In genomic region chr11:84344522-84345236, GRCm38 (mm10) we compare ENCODE assay signal across 19 mouse cellular contexts.
A peak's percentile ranks its signal among the peaks of the same experiment; 100 is the strongest.
DNase-seq lines count a peak whose midpoint lies in the region; ATAC-seq lines count a peak whose summit lies in the region.
"Had no signal": no experiment of that assay in that cellular context is flagged by ENCODE, and none has a peak within 500 bp of the region (broad histone marks: within the 10 kb centered on the region; RNA-seq: fewer than 3 reads in every experiment).

No protein-coding gene starts in this region.

- 0 out of 2 replicates have a peak, but pooled peaks cover 8% of the 10 kb centered on the region for H3K36me3 ChIP-seq in forebrain, embryonic 12.5 days (replicated peaks)
- no peaks in the 10 kb centered on the region for H3K36me3 ChIP-seq in forebrain, embryonic 11.5 days (ENCODE audit: control insufficient read depth, insufficient read depth, low read length)
- 0 out of 2 replicates have a peak, but pooled peaks cover 2% of the 10 kb centered on the region for H3K36me3 ChIP-seq in heart, embryonic 14.5 days (ENCODE audit: control insufficient read depth, insufficient read depth, low read length)
- peaks cover 6% of the 10 kb centered on the region; the same call in 1 of the 2 replicates for H3K36me3 ChIP-seq in midbrain, embryonic 14.5 days (ENCODE audit: control insufficient read depth, insufficient read depth, low read length)
- H3K36me3 ChIP-seq in midbrain, embryonic 10.5 days: peaks cover 10% of the 10 kb centered on the region
- H3K36me3 ChIP-seq: hindbrain, embryonic 15.5 days; neural tube, embryonic 15.5 days had no signal

- no peak overlapping the region for H3K9ac ChIP-seq in forebrain, embryonic 12.5 days
- H3K9ac ChIP-seq in forebrain, embryonic 11.5 days (ENCODE audit: low read length): no peak overlapping the region
- H3K9ac ChIP-seq in heart, embryonic 14.5 days (ENCODE audit: low read length): 0 out of 2 replicates have a peak overlapping the region, but pooled peaks have one; percentile 25
- H3K9ac ChIP-seq in midbrain, embryonic 14.5 days (replicated peaks; ENCODE audit: low read length): no peak overlapping the region
- H3K9ac ChIP-seq: hindbrain, embryonic 15.5 days; liver, postnatal 0 days; neural tube, embryonic 15.5 days had no signal

- H3K4me2 ChIP-seq in forebrain, embryonic 12.5 days: no peak overlapping the region
- H3K4me2 ChIP-seq in forebrain, embryonic 11.5 days (ENCODE audit: low read depth, low read length, severe bottlenecking): no peak overlapping the region
- peak overlapping the region; percentile 47 for H3K4me2 ChIP-seq in heart, embryonic 14.5 days (ENCODE audit: low read length)
- H3K4me2 ChIP-seq in midbrain, embryonic 14.5 days (ENCODE audit: low read length): no peak overlapping the region
- H3K4me2 ChIP-seq: hindbrain, embryonic 15.5 days; neural tube, embryonic 15.5 days had no signal

- WGBS in forebrain, embryonic 12.5 days: 87% methylated on average over 6 of the region's 6 CpGs
- 84% methylated on average over 6 of the region's 6 CpGs for WGBS in forebrain, embryonic 11.5 days
- WGBS in heart, embryonic 14.5 days: 27% methylated on average over 6 of the region's 6 CpGs
- 78% methylated on average over 6 of the region's 6 CpGs for WGBS in midbrain, embryonic 14.5 days
- 85% methylated on average over 6 of the region's 6 CpGs for WGBS in midbrain, embryonic 10.5 days

- H3K27ac ChIP-seq in forebrain, embryonic 12.5 days: peak overlapping the region; percentile 6; the same call in 1 of the 2 replicates
- H3K27ac ChIP-seq in forebrain, embryonic 11.5 days (ENCODE audit: low read depth, low read length): no peak overlapping the region
- peak overlapping the region; percentile 54 to 80 for H3K27ac ChIP-seq in heart, embryonic 14.5 days (replicated peaks in 1 of 2; ENCODE audit: control insufficient read depth in 1 of 2, insufficient read depth in 1 of 2, low read depth in 2 of 2, low read length in 2 of 2)
- H3K27ac ChIP-seq in midbrain, embryonic 14.5 days (replicated peaks; ENCODE audit: low read depth, low read length): no peak overlapping the region
- no peak overlapping the region for H3K27ac ChIP-seq in midbrain, embryonic 10.5 days (replicated peaks)
- H3K27ac ChIP-seq: hindbrain, embryonic 15.5 days; neural tube, embryonic 15.5 days had no signal

- no peaks in the 10 kb centered on the region for H3K9me3 ChIP-seq in forebrain, embryonic 12.5 days
- H3K9me3 ChIP-seq in forebrain, embryonic 11.5 days (ENCODE audit: control insufficient read depth, low read length): no peaks in the 10 kb centered on the region
- H3K9me3 ChIP-seq in heart, embryonic 14.5 days (ENCODE audit: control insufficient read depth, low read length): no peaks in the 10 kb centered on the region
- H3K9me3 ChIP-seq in midbrain, embryonic 14.5 days (ENCODE audit: control insufficient read depth, low read length): no peaks in the 10 kb centered on the region
- H3K9me3 ChIP-seq in midbrain, embryonic 10.5 days (replicated peaks): no peaks in the 10 kb centered on the region
- H3K9me3 ChIP-seq: hindbrain, embryonic 15.5 days; megakaryocyte, embryonic 14.5 days; neural tube, embryonic 15.5 days had no signal

- peaks cover 16% of the 10 kb centered on the region for H3K4me1 ChIP-seq in forebrain, embryonic 12.5 days
- peaks cover 6% of the 10 kb centered on the region; the same call in 1 of the 2 replicates for H3K4me1 ChIP-seq in forebrain, embryonic 11.5 days (replicated peaks; ENCODE audit: control insufficient read depth, insufficient read depth, low read length)
- peaks cover 3 to 15% of the 10 kb centered on the region in 2 experiments; a peak in 3 of 4 replicates for H3K4me1 ChIP-seq in heart, embryonic 14.5 days (ENCODE audit: control insufficient read depth in 2 of 2, insufficient read depth in 2 of 2, low read length in 2 of 2)
- H3K4me1 ChIP-seq in midbrain, embryonic 14.5 days (ENCODE audit: control insufficient read depth, insufficient read depth, low read length): peaks cover 20% of the 10 kb centered on the region
- H3K4me1 ChIP-seq in midbrain, embryonic 10.5 days: peaks cover 12% of the 10 kb centered on the region

- no peak for ATAC-seq in forebrain, embryonic 12.5 days (ENCODE audit: low FRiP score)
- ATAC-seq in forebrain, embryonic 11.5 days (replicated peaks; ENCODE audit: low FRiP score): no peak
- ATAC-seq in heart, embryonic 14.5 days (ENCODE audit: insufficient number of reproducible peaks, insufficient read depth, low FRiP score, low read depth): no peak
- ATAC-seq in midbrain, embryonic 14.5 days (ENCODE audit: low FRiP score, low TSS enrichment): no peak
- ATAC-seq: intestine, postnatal 0 days; liver, postnatal 0 days had no signal

- no peak overlapping the region for H3K4me3 ChIP-seq in forebrain, embryonic 12.5 days (replicated peaks)
- H3K4me3 ChIP-seq in forebrain, embryonic 11.5 days (ENCODE audit: low read depth, low read length): no peak overlapping the region
- no peak overlapping the region for H3K4me3 ChIP-seq in heart, embryonic 14.5 days (ENCODE audit: control insufficient read depth in 1 of 2, insufficient read depth in 1 of 2, low read depth in 1 of 2, low read length in 2 of 2)
- no peak overlapping the region for H3K4me3 ChIP-seq in midbrain, embryonic 14.5 days (replicated peaks; ENCODE audit: low read depth, low read length)
- no peak overlapping the region for H3K4me3 ChIP-seq in midbrain, embryonic 10.5 days
- H3K4me3 ChIP-seq: hindbrain, embryonic 15.5 days; megakaryocyte, embryonic 14.5 days; neural tube, embryonic 15.5 days had no signal

- DNase-seq in forebrain, embryonic 11.5 days (ENCODE audit: low spot score): no peak
- no peak for DNase-seq in heart, adult 9 months (ENCODE audit: low spot score in 2 of 2)
- peak; percentile 35 for DNase-seq in midbrain, embryonic 14.5 days
- DNase-seq in midbrain, embryonic 10.5 days (ENCODE audit: low spot score): no peak
- DNase-seq in skeletal muscle tissue, adult 2 months (ENCODE audit: low read depth, low spot score): peak; percentile 2
- DNase-seq in c-Kit-positive CD71-positive TER-119-positive erythroid progenitor cells, embryonic 14.5 days (ENCODE audit: low spot score): no peak
- DNase-seq: cerebellum, postnatal 10 days; embryo, embryonic 11 days; gastrocnemius, postnatal 10 days; liver; liver, postnatal 0 days; lung, postnatal 14 days; thymus, postnatal 4 days had no signal

- H3K27me3 ChIP-seq in forebrain, embryonic 12.5 days: no peaks in the 10 kb centered on the region
- H3K27me3 ChIP-seq in forebrain, embryonic 11.5 days (ENCODE audit: control insufficient read depth, insufficient read depth, low read length): no peaks in the 10 kb centered on the region
- no peaks in the 10 kb centered on the region for H3K27me3 ChIP-seq in heart, embryonic 14.5 days (ENCODE audit: control insufficient read depth, insufficient read depth, low read length)
- no peaks in the 10 kb centered on the region for H3K27me3 ChIP-seq in midbrain, embryonic 14.5 days (ENCODE audit: control insufficient read depth, insufficient read depth, low read length)
- no peaks in the 10 kb centered on the region for H3K27me3 ChIP-seq in midbrain, embryonic 10.5 days (ENCODE audit: low read depth, poor library complexity, severe bottlenecking)
- H3K27me3 ChIP-seq: hindbrain, embryonic 15.5 days; megakaryocyte, embryonic 14.5 days; neural tube, embryonic 15.5 days had no signal

Comparison
In these comparisons a context has a peak if more than half of its experiments do, and no peak if none do; other contexts are left out.
1. H3K27ac ChIP-seq: peak in forebrain, embryonic 12.5 days (single experiment) and heart, embryonic 14.5 days (2 of 2); none in forebrain, embryonic 11.5 days (single experiment), midbrain, embryonic 14.5 days (single experiment) and midbrain, embryonic 10.5 days (single experiment).
2. DNase-seq: peak in midbrain, embryonic 14.5 days (single experiment) and skeletal muscle tissue, adult 2 months (single experiment); none in forebrain, embryonic 11.5 days (single experiment), heart, adult 9 months (0 of 2), midbrain, embryonic 10.5 days (single experiment) and c-Kit-positive CD71-positive TER-119-positive erythroid progenitor cells, embryonic 14.5 days (single experiment).